Mouse (Mus musculus) ES-Bruce4 (cell line): ENCODE measurements around the gene Mad2l1bp. TPM values are rescaled to one million over a fixed set of nuclear protein-coding genes. Genes with fewer than 3 reads are reported as not detected.
A peak's percentile ranks its signal among the peaks of the same experiment; 100 is the strongest.

ENCODE experiments used
- H3K27ac ChIP-seq: 2 replicates; pipeline ENCODE4 v1.5.1; 2012; ENCODE audit warnings: low read length, inconsistent platforms; ENCODE audit not compliant: insufficient read depth
- H3K27me3 ChIP-seq: 2 replicates; pipeline ENCODE4 v1.6.1; 2012; ENCODE audit warnings: mild to moderate bottlenecking, low read length, inconsistent platforms; ENCODE audit not compliant: control insufficient read depth, poor library complexity, insufficient read depth, severe bottlenecking
- H3K36me3 ChIP-seq: 2 replicates; pipeline ENCODE4 v1.6.1; 2012; ENCODE audit warnings: inconsistent platforms, mild to moderate bottlenecking, low read length, moderate library complexity; ENCODE audit not compliant: control insufficient read depth, poor library complexity, insufficient read depth, severe bottlenecking
- H3K4me1 ChIP-seq: one replicate; pipeline ENCODE4 v1.8.1; 2011; ENCODE audit warnings: low read length; ENCODE audit not compliant: control insufficient read depth, insufficient read depth
- H3K4me3 ChIP-seq: 2 replicates; pipeline ENCODE4 v1.5.1; 2011; ENCODE audit warnings: low read depth, mild to moderate bottlenecking, low read length
- H3K9ac ChIP-seq: 2 replicates; pipeline ENCODE4 v1.6.1; 2012; ENCODE audit warnings: low read depth, mild to moderate bottlenecking, inconsistent platforms; ENCODE audit not compliant: poor library complexity, severe bottlenecking
- H3K9me3 ChIP-seq: replicated peaks from 2 replicates; pipeline ENCODE4 v1.6.1; 2012; ENCODE audit warnings: mild to moderate bottlenecking, low read length, inconsistent platforms; ENCODE audit not compliant: control insufficient read depth, poor library complexity, insufficient read depth, severe bottlenecking
- CTCF ChIP-seq: IDR thresholded peaks from one replicate; pipeline ENCODE4 v1.8.1; 2011; ENCODE audit warnings: low read depth, low read length
- EP300 ChIP-seq: IDR thresholded peaks from 2 replicates; pipeline ENCODE4 v1.6.1; 2011; ENCODE audit warnings: low read depth, low read length; ENCODE audit not compliant: insufficient read depth
- POLR2A ChIP-seq: IDR thresholded peaks from one replicate; pipeline ENCODE4 v1.8.1; 2011; ENCODE audit warnings: low read length; ENCODE audit not compliant: insufficient read depth
- polyA plus RNA-seq: library from polyadenylated mRNA; stranded (reverse); fragments of >200 nt; gene quantifications from 2 replicates; pipeline ENCODE4 v1.2.4, GENCODE M21; 2011; ENCODE audit warnings: low read depth; ENCODE audit not compliant: missing spikeins, insufficient read depth, insufficient read length

Mad2l1bp gene
- polyA plus RNA-seq, 1 experiment: 10.3 TPM

DNA sequence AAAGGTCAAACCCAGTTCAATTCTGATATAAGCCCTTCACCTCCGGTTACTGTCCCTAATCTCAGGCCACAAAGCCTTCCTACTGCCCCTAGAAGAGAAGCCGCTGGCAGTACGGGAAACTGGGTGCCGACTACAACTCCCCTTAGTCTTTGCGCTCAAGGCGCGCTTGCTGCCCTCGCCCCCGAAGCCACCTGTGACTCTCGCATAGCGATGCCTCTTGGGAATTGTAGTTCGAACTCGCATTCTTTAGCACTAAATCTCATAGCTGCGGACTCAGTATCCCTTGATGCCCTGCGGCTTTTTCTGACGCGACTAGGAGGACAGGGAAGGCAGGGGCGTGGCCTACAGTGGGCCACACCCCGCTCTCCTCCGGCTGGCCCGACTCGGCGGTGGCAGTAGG lies 7.3 kb upstream of the Mad2l1bp start, which contains the start of gene Gtpbp2:
Gene Gtpbp2 (plus strand): TSS at position 347 of the 400 bp plus-strand sequence.
- TF ChIP-seq POLR2A (no peak), CTCF (no peak), EP300 (no peak)
- H3K27me3 ChIP-seq: no peaks in the 10 kb centered on the region
- H3K9me3 ChIP-seq: no peaks in the 10 kb centered on the region

DNA sequence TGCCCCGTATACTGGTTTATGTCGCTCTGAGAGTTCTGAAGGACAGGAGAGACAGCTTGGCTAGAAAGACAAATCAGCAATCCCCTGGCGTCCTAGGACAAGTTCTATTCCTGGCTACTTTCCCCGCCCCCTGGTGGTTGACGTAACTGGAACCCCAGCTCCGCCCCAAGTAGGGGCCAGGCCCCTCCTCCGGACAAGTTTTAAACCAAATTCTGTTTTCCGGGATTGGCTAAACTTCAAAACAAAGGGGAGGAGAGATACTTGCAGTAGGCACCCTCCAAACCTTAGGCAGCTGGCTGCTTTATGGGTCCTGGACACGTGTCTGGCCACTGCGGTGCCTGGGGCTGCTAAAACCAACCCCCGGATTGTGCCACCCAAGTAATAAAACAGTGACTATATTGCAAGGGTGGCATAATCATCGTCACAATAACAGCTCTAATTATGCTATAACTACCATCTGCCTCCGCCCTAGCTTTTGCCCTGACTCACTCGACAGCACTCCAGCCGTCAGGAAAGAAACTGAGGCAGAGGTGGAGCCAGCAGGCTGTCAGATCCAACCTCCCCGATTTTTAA lies 6.8 kb upstream of the Mad2l1bp start:
- Histone ChIP-seq H3K27me3 (no peaks in the 10 kb centered on the region), H3K9me3 (no peaks in the 10 kb centered on the region), H3K27ac (peak overlapping the region; percentile 83), H3K4me1 (peaks cover 2% of the 10 kb centered on the region), H3K36me3 (no peaks in the 10 kb centered on the region), H3K9ac (peak overlapping the region; percentile 56), H3K4me3 (peak overlapping the region; percentile 80)
- no peak for TF ChIP-seq POLR2A
- no peak for TF ChIP-seq EP300
- no peak for TF ChIP-seq CTCF

More for the DNA sequence above, 7.3 kb upstream of the Mad2l1bp start, which contains the start of gene Gtpbp2:
- Histone ChIP-seq H3K4me1 (peaks cover 2% of the 10 kb centered on the region), H3K9ac (peak within 1 kb of the TSS; percentile 86), H3K4me3 (peak within 1 kb of the TSS; percentile 80), H3K27ac (peak within 1 kb of the TSS; percentile 83), H3K36me3 (no peaks in the 10 kb centered on the region)

DNA sequence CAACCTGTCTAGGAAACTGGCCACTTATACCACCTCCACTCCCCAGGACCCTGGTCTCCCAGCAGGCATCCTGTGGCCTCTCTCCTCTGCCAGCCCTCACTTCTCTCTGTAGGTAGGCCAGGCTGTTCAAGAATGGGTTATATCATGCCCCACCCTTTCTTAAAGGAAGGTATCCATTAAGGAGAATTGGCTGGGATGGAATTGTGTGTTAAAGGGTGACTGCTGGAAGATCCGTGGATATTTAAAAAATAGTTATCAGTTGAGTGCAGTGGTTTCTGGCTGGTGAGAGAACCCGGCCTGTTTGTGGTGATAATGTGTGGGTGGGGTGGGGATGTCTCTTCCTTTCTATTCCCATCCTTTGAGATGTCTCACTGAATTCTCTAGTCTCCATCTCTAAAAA lies 5.9 kb upstream of the Mad2l1bp start:
- peaks cover 2% of the 10 kb centered on the region for H3K4me1 ChIP-seq
- H3K36me3 ChIP-seq: no peaks in the 10 kb centered on the region
- TF ChIP-seq EP300: no peak
- no peak for TF ChIP-seq CTCF
- TF ChIP-seq POLR2A: no peak
- H3K27me3 ChIP-seq: no peaks in the 10 kb centered on the region
- H3K9ac ChIP-seq: peak overlapping the region; percentile 56; the same call in 1 of the 2 replicates
- H3K27ac ChIP-seq: no peak overlapping the region
- H3K4me3 ChIP-seq: no peak overlapping the region
- no peaks in the 10 kb centered on the region for H3K9me3 ChIP-seq

DNA sequence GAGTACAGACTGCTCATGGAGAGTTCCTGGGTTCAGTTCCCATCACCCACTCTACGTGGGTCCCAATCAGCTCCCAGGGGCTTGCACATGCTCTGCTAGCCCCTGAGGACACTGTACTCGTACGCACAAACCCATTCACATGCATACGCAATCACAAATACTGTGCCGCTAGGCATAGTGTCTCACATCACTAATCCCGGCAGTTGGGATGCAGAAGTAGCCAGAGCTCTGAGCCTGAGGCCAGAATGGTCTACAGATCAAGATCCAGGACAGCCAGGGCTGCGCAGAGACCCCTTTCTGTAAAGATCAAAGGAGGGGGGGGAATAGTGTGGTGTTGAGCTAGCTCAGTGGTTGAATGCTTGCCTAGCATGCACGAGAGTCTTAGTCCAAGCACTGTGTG lies 3.8 kb upstream of the Mad2l1bp start:
- no peak overlapping the region for H3K9ac ChIP-seq
- TF ChIP-seq EP300: no peak
- TF ChIP-seq CTCF: no peak
- no peak for TF ChIP-seq POLR2A
- no peaks in the 10 kb centered on the region for H3K36me3 ChIP-seq
- no peak overlapping the region for H3K27ac ChIP-seq
- no peaks in the 10 kb centered on the region for H3K9me3 ChIP-seq
- peaks cover 2% of the 10 kb centered on the region for H3K4me1 ChIP-seq
- H3K27me3 ChIP-seq: no peaks in the 10 kb centered on the region
- no peak overlapping the region for H3K4me3 ChIP-seq

DNA sequence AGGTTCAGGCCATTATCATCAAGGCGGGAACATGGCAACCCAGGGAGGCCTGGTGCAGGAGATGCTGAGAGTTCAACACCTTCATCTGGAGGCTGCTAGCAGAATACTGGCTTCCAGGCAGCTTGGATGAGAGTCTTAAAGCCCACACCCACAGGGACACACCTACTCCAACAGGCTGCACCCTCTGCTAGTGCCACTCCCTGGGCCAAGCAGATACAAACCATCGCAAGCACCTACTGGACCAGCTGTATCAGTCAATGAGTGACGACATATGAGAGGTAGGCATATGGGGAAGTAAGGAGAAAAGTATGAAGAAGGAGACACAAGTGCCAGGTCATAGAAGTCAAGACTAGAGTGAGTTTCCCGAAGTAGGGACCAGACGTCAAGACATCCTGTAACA lies 3.3 kb upstream of the Mad2l1bp start:
- Histone ChIP-seq H3K4me3 (no peak overlapping the region), H3K27ac (no peak overlapping the region), H3K9me3 (no peaks in the 10 kb centered on the region), H3K9ac (no peak overlapping the region), H3K27me3 (no peaks in the 10 kb centered on the region), H3K4me1 (peaks cover 2% of the 10 kb centered on the region), H3K36me3 (no peaks in the 10 kb centered on the region)
- TF ChIP-seq EP300: no peak
- no peak for TF ChIP-seq POLR2A
- TF ChIP-seq CTCF: no peak

DNA sequence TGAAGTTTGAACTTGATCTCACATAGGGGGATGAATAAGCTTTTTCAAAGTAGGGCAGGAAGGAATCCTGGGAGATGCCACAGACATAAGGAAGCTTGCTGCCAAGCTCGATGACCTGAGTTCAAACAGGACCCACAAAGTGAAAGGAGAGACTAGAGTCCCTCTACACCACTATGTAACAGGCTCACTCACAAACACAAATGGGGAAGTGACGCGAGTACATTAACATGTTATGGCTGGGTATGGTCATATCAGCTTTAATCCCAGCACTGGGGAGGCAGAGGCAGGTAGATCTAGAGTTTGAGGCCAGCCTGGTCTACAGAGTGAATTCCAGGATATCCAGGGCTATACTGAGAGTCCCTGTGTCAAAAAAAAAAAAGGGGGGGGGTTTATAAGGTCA lies 983 bp upstream of the Mad2l1bp start:
- Histone ChIP-seq H3K36me3 (peaks cover 3% of the 10 kb centered on the region; the same call in 1 of the 2 replicates), H3K9me3 (no peaks in the 10 kb centered on the region), H3K9ac (no peak overlapping the region), H3K27me3 (no peaks in the 10 kb centered on the region), H3K4me1 (peaks cover 2% of the 10 kb centered on the region), H3K4me3 (no peak overlapping the region), H3K27ac (no peak overlapping the region)
- TF ChIP-seq POLR2A (no peak), EP300 (no peak), CTCF (no peak)
